Mouse (Mus musculus) splenic B cell, adult 2 months (primary cell): ENCODE results near the gene Llgl2.
A peak's percentile ranks its signal among the peaks of the same experiment; 100 is the strongest.
"Not testable (repeated sequence)": the region's sequence is repeated elsewhere in the genome, so short reads cannot be mapped to it uniquely, and the experiment has no call there.

Source experiments
- DNase-seq: peaks from one replicate; pipeline ENCODE4 v3.0.0-alpha.2; 2011; ENCODE audit warnings: low read depth, low spot score
- H3K27me3 ChIP-seq: 2 replicates; pipeline ENCODE4 v1.6.1; 2012; ENCODE audit warnings: mild to moderate bottlenecking, low read length, moderate library complexity, mixed read lengths; ENCODE audit not compliant: control insufficient read depth, poor library complexity, insufficient read depth, severe bottlenecking
- H3K36me3 ChIP-seq: 2 replicates; pipeline ENCODE4 v1.6.1; 2012; ENCODE audit warnings: mild to moderate bottlenecking, low read length, moderate library complexity, mixed read lengths; ENCODE audit not compliant: control insufficient read depth, poor library complexity, insufficient read depth, severe bottlenecking

Llgl2 gene

DNA sequence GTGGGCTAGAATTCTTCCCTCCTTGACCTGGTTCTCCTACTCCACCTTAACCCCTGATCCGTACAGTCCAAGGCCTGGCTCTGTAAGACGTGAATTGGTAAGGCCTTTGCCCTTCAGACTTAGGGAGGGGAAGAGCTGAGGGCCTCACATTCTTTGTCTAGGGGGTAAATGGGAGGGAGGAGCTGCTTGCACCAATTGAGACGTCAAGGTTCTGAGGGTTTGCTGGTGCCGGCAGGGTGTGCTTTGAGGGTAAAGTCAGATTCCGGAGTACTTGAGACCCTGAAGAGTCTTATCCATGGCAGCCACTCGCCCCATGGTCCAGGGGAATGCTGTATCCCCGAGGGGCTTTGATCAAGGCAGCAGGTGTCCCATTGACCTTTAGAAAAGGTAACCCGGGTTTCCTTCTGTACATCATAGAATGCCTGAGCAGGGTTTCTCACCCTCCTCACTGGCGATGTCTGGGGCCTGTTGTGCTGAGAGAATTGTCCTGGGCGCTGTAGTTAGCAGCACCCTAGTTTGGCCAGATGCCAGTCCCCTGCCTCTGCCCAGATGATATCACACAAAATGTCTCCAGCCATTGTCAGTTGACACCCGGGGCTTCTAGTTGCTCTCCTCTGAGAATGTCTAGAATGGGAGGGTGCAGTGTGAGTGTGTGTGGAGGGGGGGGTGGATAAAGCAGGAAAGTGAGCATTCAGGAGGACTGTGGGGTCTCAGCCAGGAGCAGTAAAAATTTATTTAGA lies 13.0 kb downstream of the Llgl2 start:
- Histone ChIP-seq H3K36me3 (no peaks in the 10 kb centered on the region), H3K27me3 (no peaks in the 10 kb centered on the region)
- DNase-seq, result no peak

GRCm38 (mm10) chr11:115837606-115838345 lies 13.9 kb downstream of the Llgl2 start:
- Histone ChIP-seq H3K36me3 (no peaks in the 10 kb centered on the region), H3K27me3 (no peaks in the 10 kb centered on the region)
- no peak for DNase-seq

DNA sequence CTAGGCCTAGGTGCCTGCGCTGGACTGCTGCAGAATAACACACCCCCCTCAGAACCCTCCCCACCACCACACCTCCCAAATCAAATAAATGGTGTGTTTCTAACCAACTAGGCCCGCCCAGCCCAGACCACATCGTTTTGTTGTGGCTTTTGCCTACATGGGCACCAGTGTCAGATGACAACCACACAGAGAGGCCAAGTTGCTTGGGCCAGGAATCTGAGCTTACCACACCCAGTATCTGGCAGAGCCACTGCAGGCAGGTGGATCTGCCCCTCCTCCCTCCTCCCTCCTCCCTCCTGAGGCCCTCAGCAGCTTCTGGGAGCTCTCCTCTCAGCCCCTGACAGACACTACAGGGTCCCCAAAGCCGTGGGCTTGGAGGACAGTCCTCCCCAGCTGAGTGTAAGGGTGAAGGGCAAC lies 15.1 kb downstream of the Llgl2 start:
- H3K27me3 ChIP-seq, result no peaks in the 10 kb centered on the region
- DNase-seq, result no peak
- no peaks in the 10 kb centered on the region for H3K36me3 ChIP-seq

DNA sequence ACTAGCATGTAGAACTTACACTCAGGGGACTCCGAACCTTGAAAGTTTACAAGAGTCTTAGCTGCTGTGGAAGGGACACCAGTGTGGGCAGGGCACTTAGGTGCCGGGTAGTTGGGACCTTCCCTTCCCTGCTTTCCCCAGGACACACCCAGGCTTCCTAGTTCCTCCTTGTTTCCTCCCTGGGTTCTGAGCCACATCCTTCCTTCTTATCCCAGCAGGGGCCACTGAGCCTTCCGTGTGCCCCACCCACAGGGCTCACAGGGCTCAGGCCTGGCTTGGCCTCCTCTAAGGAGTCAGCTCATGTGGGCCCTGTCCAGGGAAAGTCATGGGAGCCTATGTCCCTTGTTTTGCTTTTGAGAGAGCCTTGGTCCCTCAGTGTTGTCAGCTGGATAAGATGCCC lies 15.9 kb downstream of the Llgl2 start:
- no peak for DNase-seq
- Histone ChIP-seq H3K27me3 (no peaks in the 10 kb centered on the region), H3K36me3 (no peaks in the 10 kb centered on the region)

DNA sequence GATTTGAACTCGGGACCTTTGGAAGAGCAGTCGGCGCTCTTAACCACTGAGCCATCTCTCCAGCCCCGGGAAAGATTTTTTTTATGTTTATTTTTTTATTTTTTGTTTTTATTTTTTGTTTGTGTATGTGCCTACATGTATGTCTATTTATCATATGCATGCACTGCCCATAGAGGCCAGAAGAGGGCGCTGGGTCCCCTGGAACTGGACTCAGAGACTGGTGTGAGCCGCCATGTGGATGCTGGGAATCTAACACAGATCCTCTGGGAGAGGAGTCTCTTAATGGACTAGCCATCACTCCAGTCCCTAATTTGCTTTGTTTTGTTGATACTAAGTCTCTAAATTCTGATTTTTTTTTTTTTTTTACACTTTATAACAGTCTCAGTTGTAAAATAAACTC lies 17.2 kb downstream of the Llgl2 start:
- DNase-seq, result no peak
- Histone ChIP-seq H3K27me3 (no peaks in the 10 kb centered on the region), H3K36me3 (peaks cover 2% of the 10 kb centered on the region; the same call in 1 of the 2 replicates)

DNA sequence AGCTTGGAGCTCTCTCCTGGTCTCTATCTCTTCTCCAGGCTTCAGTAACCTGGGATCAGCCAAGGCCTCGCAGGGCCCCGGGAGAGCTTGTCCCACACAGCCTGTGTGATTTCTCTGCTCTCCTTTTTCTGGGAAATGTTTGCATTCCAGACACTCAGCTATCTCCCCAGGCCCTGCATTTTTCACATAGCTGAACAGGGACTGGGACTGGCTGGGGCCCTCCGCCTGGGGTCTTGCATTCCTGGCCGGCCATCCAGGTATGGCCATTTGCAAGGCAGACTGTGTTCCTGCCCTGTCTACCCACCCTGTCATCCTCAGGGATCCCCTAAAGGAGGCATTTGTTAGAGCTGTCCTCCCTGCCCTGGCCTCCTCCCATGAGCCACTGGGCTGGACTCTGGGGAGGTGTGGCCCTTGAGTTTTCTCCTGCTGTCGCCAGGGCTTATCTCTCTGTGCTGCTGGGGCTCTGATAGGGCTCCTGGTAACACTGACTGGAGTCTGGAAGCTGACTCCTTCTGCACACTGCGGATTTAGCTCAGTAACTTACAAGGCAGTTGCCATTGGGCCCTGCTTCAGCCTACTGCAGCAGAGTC lies 18.2 kb downstream of the Llgl2 start:
- no peak for DNase-seq
- H3K27me3 ChIP-seq, result no peaks in the 10 kb centered on the region
- H3K36me3 ChIP-seq, result peaks cover 3% of the 10 kb centered on the region; the same call in 1 of the 2 replicates

DNA sequence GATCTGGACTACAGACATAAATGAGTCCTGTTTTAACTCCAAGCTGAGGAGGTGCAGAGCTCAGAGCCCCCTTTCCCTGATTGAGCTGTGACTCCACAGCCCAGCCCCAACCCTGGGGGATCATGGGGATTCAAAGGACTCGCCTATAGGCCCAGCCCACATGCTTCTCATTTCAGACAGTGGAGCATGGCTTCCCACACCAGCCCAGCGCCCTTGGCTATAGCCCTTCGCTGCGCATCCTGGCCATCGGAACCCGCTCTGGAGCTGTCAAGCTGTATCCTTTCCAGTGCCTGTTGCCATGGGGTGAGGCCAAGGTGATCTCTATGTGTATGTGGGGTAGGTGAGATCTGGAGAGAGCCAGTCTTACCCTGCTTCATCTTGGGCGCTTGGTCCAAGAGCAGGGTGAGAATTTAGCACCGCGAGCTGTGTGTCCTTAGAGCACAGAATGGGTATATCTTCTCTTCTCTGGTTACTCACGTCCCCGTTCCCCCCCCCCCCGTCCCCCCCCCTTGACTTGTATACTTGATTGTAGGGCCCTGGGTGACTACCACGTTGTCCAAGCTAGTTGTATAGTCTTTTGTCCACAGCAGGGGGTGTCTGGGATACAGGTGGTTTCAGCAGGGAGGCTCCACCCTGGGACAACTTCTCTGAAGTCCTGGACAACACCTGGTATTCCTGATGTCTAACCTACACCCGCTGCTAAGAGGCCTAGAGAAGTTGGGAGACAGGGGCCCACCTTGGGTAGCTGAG lies 19.5 kb downstream of the Llgl2 start:
- H3K27me3 ChIP-seq, result no peaks in the 10 kb centered on the region
- H3K36me3 ChIP-seq, result peaks cover 3% of the 10 kb centered on the region
- DNase-seq, result no peak

DNA sequence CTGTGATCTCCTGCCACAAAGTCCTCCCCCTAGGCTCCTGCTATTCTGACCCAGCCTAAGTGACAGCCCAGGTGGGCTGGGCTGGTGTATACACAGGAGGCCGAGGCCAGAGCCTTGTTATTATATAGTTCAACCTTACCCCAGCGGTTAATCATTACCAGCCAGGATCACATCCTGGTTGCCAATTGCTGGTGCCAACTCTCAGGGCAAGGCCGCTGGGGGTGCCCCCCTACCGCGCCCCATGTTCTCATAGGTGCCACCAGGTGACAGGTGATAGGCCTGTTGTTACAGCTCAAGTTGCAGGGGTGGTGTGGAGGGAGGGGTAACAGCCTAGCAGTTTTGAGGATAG lies 20.0 kb downstream of the Llgl2 start:
- no peaks in the 10 kb centered on the region for H3K27me3 ChIP-seq
- no peak for DNase-seq
- H3K36me3 ChIP-seq, result peaks cover 3% of the 10 kb centered on the region

DNA sequence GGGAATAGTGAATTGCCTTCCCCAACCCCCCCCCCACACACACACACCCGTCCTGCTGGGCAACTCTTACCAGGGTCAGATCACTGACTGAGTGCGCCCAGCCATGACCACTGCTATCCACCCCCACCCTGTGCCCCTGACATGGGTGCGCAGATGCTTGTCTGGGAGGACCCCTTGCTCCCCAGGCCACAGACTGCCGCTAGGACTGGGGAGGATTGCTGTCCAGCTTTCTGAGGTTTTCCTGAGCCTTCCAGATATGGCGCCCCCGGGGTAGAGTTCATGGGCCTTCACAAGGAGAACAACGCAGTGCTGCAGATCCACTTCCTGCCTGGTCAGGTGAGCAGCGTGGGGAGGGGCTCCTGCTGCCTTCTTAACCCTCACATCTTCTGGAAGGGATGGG lies 20.4 kb downstream of the Llgl2 start:
- H3K36me3 ChIP-seq, result peaks cover 3% of the 10 kb centered on the region
- DNase-seq, result no peak

GRCm38 (mm10) chr11:115845819-115846218 lies 22.0 kb downstream of the Llgl2 start:
- no peaks in the 10 kb centered on the region for H3K27me3 ChIP-seq

More for the DNA sequence above, 20.4 kb downstream of the Llgl2 start:
- no peaks in the 10 kb centered on the region for H3K27me3 ChIP-seq

DNA sequence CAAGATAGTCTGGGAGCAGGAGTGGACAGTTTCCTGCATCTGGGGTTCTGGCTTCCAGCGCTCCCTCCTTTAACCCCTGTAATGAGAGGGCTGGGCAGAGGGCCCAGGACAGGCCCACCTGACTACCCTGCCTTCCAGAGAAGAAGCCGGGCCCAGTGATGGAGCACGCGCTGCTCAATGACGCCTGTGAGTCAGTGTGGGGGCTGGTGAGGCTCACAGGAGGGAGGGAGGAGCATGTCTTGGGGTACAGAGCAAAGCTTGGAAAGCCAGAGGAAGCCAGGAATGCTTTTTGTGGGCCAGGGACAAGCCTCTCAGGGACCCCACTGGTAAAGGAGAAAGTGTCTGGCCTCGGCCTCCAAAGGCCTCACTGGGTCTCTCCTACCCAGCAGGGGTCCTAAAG lies 30.8 kb downstream of the Llgl2 start:
- Histone ChIP-seq H3K27me3 (no peaks in the 10 kb centered on the region; the same call in none of the 2 replicates), H3K36me3 (peaks cover 15% of the 10 kb centered on the region)
- DNase-seq, result no peak

More at GRCm38 (mm10) chr11:115845819-115846218, 22.0 kb downstream of the Llgl2 start:
- no peak for DNase-seq
- H3K36me3 ChIP-seq, result peaks cover 3% of the 10 kb centered on the region

GRCm38 (mm10) chr11:115857146-115857545 lies 33.3 kb downstream of the Llgl2 start:
- DNase-seq, H3K27me3 ChIP-seq: not testable (repeated sequence)
- H3K36me3 ChIP-seq, result peaks cover 11% of the 10 kb centered on the region

- no peak for DNase-seq
- Histone ChIP-seq H3K36me3 (peaks cover 10% of the 10 kb centered on the region), H3K27me3 (no peaks in the 10 kb centered on the region; the same call in none of the 2 replicates)
Observed at GRCm38 (mm10) chr11:115857936-115858335, 34.1 kb downstream of the Llgl2 start.

- H3K27me3 ChIP-seq, result no peaks in the 10 kb centered on the region; the same call in none of the 2 replicates
- H3K36me3 ChIP-seq, result peaks cover 8% of the 10 kb centered on the region
- DNase-seq, result peak; percentile 23
Observed at GRCm38 (mm10) chr11:115858354-115858753, 34.5 kb downstream of the Llgl2 start, which contains the start of gene Myo15b. Gene Myo15b, plus strand, starts transcription at chr11:115858406.
